Mouse (Mus musculus): Measurements from ENCODE around the gene Lamtor2. TPM values are rescaled to one million over a fixed set of nuclear protein-coding genes. Genes with fewer than 3 reads are reported as not detected.
A peak's percentile ranks its signal among the peaks of the same experiment; 100 is the strongest.

Gene Lamtor2
- total RNA-seq, 4 experiments from 2014 or later: 102 to 133 (median 110) TPM

DNA sequence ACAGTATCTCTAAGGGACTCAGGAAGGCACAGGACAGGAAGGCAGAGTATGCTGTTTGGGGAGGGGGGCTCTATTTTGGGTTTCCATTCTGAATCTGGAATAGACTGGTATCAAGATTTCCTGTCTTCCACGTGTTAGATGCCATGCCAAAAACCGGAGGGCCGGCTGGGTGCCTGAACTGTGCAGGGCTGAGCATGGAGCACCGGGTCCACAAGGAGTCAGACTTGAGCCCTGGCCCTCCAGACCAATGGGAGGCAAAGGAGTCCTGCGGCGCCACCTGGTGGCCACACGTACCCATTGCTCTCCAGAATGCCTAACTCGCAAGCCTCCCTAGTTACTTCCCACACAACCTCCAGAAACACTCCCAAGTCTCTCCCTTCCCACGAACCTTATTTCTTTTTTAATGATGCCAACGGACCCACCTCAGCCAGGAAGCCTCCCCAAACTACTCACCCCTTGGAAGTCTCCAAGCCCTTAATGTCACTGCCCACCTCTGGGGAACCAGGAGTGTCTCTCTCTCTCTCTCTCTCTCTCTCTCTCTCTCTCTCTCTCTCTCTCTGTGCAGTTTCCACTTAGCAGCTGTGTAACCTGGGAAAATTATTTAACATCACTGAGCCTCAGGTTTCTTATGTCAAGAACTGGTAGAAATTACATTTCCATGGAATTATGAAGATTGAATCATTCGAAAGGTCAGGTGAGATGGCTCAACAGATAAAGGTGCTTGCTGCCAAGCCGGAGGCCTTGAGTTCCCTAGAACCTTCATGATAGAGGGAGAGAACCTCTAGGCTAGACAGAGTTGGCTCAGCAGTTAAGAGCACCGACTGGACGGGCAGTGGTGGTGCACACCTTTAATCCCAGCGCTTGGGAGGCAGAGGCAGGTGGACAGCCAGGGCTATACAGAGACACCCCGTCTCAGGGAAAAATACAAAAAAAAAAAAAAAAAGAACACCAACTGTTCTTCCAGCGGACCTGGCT lies 26.4 kb downstream of the Lamtor2 start:
- peak; percentile 49 to 63 for DNase-seq (ENCODE audit: low spot score in 2 of 2)

DNA sequence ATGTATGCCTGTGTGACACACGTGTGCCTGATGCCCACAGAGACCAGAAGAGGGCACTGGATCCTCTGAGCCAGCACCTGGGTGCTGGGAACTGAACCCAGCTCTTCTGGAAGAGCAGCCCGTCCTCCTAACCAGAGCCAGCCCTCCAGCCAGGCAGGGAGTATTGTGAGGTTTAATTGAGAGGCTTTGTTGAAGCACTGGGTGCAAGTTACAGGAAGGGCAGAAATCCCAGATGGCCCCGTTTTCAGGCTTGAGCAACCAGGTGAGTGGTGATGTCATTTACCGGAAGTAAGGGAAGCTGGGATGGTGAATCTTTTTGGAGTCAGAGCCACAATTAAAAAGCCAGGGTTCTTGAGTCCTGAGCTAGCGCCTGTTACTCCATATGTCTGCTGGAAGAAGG lies 27.9 kb downstream of the Lamtor2 start:
- no peak for DNase-seq (ENCODE audit: low spot score in 2 of 2)

- DNase-seq (ENCODE audit: low spot score in 2 of 2): no peak
These were observed 29.8 kb downstream of the Lamtor2 start for GRCm38 (mm10) chr3:88523027-88523426.

GRCm38 (mm10) chr3:88521803-88522331 lies 31.0 kb downstream of the Lamtor2 start:
- DNase-seq (ENCODE audit: low spot score in 2 of 2): no peak

GRCm38 (mm10) chr3:88521156-88521555 lies 31.7 kb downstream of the Lamtor2 start:
- DNase-seq (ENCODE audit: low spot score in 2 of 2): no peak

GRCm38 (mm10) chr3:88520078-88520477 lies 32.8 kb downstream of the Lamtor2 start:
- DNase-seq (ENCODE audit: low spot score in 2 of 2): no peak

GRCm38 (mm10) chr3:88518411-88518810 lies 34.5 kb downstream of the Lamtor2 start:
- no peak for DNase-seq (ENCODE audit: low spot score in 2 of 2)

- no peak for DNase-seq (ENCODE audit: low spot score in 2 of 2)
These were observed 36.5 kb downstream of the Lamtor2 start for GRCm38 (mm10) chr3:88516407-88516806.

GRCm38 (mm10) chr3:88515095-88515386 lies 37.8 kb downstream of the Lamtor2 start:
- DNase-seq (ENCODE audit: low spot score in 2 of 2): no peak

- DNase-seq (ENCODE audit: low spot score in 2 of 2): no peak
These were observed 38.4 kb downstream of the Lamtor2 start for GRCm38 (mm10) chr3:88514231-88515094.

DNA sequence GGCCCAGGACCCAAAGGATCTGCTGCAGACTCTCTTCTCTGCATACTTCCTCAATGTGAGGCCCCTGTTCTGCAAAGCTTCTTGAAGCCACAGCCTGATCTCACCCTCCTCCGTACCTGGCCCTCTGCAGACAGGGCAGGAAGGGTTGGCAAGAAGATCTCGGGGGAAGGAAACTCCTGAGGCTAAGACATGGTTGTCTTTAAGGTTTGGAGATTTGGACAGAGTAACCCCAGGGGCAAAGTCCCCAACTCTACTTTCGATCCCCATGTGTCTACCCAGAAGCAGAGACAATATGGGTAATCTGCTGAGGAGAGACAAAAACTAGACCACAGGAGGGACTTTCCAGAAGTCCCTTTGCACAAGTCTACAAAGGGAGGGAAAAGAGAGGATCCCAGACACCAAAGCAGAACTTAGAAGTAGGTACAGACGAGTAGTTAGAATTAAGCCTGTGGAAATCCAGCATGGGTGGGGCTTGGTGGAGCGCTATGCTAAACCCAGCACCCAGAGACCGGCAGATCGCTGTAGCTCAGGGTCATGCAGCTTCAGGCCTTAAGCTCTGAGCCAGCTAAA lies 39.2 kb downstream of the Lamtor2 start:
- DNase-seq (ENCODE audit: low spot score in 2 of 2): no peak

- DNase-seq (ENCODE audit: low spot score in 2 of 2): no peak
These were observed 39.9 kb downstream of the Lamtor2 start for GRCm38 (mm10) chr3:88512896-88513545.

DNA sequence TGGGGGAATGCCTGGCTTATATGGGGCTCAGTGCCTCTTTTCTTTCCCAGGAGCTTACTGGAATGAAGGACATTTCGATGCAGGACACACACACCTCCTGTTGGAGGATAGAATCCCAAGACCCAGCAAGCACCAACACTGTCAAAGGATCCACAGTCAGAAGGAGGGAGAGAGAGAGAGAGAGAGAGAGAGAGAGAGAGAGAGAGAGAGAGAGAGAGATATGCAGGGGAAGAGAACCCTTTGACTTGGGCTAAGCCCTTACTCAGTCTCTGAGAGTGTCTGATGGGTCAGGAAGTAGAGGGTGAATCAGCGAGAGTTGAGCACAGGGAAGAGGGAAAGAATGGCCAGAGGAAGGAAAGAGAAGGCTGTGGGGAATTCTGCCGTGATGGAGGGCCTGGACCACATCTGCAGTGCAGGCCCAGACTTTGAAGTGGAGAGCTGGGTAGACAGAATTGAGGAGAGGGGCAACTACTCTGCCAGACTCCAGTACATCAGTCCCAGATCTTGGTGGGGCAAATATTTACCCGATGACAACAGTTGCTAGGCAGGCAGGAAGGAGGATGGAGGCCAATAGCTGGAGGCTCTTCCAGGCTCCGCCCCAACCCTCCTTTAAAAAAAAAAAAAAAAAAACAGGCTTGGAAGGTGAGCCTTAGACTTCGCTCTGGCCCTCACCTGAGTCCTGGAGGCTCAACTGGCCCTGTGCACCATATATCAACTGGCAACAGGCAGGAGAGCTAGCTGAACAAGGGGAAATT lies 40.6 kb downstream of the Lamtor2 start:
- no peak for DNase-seq (ENCODE audit: low spot score in 2 of 2)

DNA sequence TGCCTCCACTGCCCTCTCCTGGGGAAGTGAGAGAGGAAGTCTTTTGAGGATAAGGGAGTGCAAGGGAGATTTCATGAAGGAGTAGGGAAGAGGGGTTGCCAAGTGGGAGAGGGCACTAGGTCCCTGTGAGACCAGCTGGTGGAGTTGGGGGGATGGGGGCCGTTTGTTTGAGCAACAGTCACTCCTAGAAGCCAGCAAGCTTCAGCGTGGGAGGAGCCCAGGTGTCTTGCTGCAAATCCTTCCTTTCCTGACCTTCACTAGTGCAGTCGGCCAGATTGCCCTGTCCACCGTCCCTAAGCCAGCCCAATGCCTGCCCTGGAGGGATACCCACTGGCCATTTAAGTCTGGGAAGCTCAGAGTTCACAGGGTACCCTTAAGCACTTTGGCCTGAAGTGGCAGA lies 41.3 kb downstream of the Lamtor2 start:
- no peak for DNase-seq (ENCODE audit: low spot score in 2 of 2)

DNA sequence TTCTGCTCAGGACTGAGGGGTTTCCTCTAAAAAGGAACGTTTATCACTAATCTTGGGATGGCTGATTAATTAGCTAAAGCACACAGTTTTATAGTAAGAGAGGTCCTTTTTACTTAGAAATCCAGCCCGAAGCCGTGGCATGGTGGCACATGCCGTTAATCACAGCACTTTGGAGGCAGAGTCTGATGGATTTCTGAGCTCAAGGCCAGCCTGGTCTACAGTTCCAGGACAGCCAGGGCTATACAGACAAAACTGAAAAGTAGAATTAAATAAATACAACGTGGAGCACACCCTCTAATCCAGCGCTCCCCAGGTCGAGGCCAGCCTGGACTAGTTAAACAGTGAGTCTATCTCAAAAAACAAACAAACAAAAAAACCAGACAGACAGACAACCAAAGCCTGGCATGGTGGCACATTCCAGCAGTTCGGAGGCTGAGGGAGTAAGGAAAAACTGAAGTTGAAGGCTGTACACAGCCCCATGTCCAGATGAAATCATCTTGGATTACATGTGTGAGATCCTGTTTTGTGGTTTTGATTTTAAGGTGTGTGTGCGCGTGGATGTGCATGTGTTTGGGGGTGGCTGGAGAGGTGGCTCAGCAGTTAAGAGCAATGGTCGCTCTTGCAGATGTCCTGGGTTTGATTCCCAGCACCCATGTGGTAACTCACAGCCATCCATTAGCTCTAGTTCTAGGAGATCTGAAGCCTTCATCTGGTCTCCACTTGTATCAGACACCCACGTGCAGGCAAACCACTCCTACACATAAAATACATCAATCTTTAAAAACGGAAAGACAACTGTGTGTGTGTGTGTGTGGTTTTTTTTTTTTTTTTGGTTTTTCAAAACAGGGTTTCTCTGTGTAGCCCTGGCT lies 42.2 kb downstream of the Lamtor2 start:
- no peak for DNase-seq (ENCODE audit: low spot score in 2 of 2)

GRCm38 (mm10) chr3:88509692-88510420 lies 43.0 kb downstream of the Lamtor2 start, which contains the start of gene Lmna:
Gene Lmna (minus strand): TSS chr3:88509956.
- DNase-seq (ENCODE audit: low spot score in 2 of 2): peak; percentile 74 to 95

GRCm38 (mm10) chr3:88509250-88509649 lies 43.6 kb downstream of the Lamtor2 start:
- no peak for DNase-seq (ENCODE audit: low spot score in 2 of 2)

DNA sequence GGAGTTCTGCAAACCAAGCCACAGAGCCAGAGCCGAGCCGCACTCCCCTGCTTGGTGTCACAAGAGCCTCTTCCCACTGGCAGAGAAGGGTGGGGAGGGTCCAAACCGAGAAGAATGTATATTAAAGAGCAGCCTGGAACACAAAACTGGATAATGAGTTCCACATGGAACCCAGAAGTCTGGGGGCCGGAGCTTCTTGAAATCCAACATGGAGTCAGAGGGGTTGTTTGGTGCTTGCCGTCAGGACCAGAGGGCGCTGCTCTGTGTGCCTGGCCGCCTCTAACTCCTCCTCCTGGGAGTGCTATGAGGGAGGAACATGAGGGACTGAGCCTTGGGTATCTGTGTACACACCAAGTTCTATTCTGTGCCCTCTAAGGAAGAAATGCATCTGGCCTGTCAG lies 47.1 kb downstream of the Lamtor2 start:
- DNase-seq (ENCODE audit: low spot score in 2 of 2): no peak

DNA sequence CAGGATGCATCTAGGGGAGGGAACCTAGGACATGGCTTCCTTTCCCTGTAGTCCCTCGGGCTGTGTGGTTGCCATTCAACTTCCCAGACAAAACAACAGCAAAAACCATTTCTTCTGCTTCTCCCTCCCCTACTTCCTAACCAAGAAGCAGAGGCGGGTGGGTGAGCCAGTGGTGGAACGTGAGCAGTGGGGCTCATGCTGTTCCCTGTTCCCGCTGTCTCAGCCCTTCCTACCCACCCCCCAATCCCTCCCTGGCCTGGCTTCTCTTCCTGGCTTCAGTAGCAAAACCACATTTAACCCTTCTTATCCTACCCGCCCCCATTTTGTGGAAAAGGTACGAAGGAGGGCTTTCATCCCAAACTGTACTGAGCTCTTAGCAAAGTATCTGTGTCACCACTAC lies 47.8 kb downstream of the Lamtor2 start:
- no peak for DNase-seq (ENCODE audit: low spot score in 2 of 2)

All from left cerebral cortex, adult 8-10 months (tissue).